Mouse (Mus musculus) forelimb bud, embryonic 11.5 days (tissue): Measurements from ENCODE around the gene Chtf18.
"Not testable (repeated sequence)": the region's sequence is repeated elsewhere in the genome, so short reads cannot be mapped to it uniquely, and the experiment has no call there.

ENCODE experiments used
- DNase-seq: peaks from one replicate; pipeline ENCODE4 v3.0.0-alpha.2; 2012; ENCODE audit warnings: low read depth, low spot score

Gene Chtf18

GRCm38 (mm10) chr17:25727265-25728008, at the start of gene Chtf18, which contains the start of gene Rpusd1:
Chtf18 (minus strand) TSS chr17:25727419.
Rpusd1 (plus strand) TSS chr17:25727670.
- peak; percentile 99 for DNase-seq

DNA sequence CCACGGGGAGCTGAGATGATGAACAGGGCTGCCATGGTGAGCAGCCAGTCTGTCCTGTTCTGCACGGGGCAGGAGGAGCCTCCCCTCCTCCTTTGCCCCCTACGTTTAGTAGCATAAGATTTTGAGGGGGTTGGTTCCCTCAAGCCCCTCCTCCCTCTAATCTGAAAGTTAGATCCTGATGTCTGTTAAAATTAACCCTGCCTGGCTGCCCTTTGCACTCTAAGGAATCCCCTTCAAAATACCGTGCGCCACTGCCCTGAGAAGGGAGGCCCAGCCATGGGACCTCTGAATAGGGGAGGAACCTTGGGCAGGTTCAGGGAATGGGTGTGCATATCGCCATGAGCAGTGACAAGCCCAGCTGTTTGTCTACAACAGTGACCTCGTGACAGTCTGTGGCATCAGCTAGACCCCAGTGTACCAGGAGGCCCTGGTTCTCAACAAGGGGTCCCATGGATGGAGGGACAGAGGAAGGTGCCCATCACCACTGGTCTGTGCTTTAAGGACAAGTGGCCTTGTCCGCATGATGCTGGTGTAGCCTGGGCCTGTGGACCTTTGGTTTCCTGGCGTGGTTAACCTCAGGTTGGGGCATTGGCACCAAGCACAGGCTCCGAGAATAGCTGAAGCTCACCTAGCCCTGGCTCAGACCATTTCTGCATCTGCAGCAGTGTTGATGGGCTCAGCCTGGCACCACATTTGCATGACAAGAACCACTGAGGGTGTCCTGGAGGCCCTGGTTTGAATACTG, 48.3 kb upstream of the Chtf18 start:
- no peak for DNase-seq

- peak; percentile 98 for DNase-seq
Measured at GRCm38 (mm10) chr17:25773549-25774120, 46.4 kb upstream of the Chtf18 start, which contains the start of gene Narfl. Narfl (plus strand) TSS chr17:25773776.

DNA sequence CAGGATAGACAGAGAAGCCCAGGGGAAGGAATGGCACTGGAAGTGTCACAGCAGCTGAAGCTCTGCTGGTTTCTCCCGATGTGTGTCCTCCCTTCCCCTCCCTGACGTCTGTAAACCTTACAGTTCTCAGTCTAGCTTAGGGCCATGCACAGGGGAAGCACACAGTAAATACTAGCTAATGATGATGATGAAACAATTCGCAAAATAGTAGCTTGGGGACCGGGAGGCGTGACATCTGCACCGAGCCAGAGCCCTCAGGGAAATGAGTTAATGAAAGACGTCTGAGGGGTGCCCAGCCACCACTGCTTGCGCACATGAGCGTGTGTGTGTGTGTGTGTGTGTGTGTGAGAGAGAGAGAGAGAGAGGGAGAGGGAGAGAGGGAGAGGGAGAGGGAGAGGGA, 42.1 kb upstream of the Chtf18 start:
- no peak for DNase-seq

DNA sequence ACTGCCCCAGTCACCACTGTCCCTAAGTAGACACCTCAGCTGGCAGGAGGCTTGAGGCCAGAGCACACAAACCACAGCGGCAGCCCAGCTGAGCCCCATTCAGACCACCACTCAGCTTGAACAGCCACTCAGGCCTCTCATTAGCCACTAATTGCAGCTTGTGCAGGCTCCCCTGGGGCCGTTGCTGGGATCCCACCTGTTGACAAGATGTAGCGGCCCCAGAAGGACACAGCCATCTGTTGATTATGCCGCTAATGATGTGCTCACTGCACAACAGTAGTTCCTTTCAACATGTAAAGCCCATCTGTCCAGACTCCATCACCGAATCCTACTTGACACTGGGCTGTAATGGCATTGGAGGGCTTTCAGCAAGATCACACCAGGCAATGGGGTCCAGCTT, 38.7 kb upstream of the Chtf18 start:
- DNase-seq, result peak; percentile 62

GRCm38 (mm10) chr17:25762591-25762990, 35.4 kb upstream of the Chtf18 start:
- no peak for DNase-seq

DNA sequence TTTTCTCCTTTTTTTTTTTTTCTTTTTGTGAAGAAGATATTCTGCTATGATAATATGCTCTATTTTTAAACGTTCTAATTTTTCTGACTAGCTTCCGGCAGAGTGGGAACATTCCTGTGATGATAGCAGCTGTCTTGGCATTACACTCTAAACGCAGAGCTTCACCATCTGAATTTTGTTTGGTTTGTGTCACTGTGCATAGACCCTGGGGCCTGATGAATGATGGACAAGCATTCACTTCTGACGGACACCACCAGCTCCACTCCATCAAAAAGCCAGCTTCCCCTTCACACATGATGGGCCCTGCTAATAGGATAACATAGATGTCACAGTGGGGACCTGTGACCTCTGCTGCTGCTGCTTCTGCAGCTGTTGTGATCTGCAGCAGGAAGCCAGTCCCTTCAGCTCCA, 34.3 kb upstream of the Chtf18 start:
- no peak for DNase-seq

- no peak for DNase-seq
Measured at GRCm38 (mm10) chr17:25760148-25760547, 32.9 kb upstream of the Chtf18 start.

- no peak for DNase-seq
Measured at GRCm38 (mm10) chr17:25757691-25758090, 30.5 kb upstream of the Chtf18 start.

DNA sequence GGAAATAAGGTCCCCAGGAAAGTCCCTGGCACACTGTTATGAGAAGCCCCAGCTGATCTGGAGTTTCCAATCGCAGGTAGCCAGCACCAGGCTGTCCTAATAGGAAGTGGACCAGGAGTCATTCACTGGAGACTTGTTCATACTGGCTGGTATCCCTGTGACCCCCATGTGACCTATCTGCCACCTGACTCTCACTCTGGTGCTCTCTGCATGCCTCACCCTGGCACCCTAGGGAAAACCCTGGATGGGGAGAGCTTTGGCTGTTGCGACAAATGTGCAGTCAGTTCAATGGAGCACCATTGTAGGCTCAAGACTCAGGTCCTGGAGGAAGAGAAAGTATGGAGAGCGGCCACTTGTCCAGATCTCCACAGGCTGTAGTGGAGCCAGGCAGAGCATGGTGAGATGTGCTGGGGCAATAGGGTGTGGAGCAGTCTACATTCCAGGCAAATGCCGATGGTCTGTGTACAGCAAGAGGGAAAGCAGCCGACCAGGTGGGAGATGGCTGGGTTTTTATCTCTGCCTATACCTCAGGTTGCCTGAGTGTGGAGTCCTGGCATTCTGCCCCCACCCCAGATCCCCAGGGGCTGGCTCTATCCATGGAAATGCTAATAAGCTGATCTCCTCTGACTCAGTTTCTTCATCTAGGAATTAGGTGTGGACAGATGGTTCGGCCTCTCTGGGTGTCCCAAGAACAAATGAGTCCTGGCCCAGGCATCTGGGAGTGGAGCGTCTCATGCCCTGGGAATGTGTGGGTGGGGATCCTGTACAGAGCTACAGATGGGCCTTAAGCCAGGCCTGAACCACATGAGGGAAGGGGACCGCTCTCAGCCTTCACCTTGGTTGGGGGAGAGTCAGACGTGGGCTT, 29.4 kb upstream of the Chtf18 start:
- DNase-seq, result no peak

GRCm38 (mm10) chr17:25755627-25756377, 28.6 kb upstream of the Chtf18 start:
- peak; percentile 14 for DNase-seq

- no peak for DNase-seq
Measured at GRCm38 (mm10) chr17:25755086-25755485, 27.9 kb upstream of the Chtf18 start.

DNA sequence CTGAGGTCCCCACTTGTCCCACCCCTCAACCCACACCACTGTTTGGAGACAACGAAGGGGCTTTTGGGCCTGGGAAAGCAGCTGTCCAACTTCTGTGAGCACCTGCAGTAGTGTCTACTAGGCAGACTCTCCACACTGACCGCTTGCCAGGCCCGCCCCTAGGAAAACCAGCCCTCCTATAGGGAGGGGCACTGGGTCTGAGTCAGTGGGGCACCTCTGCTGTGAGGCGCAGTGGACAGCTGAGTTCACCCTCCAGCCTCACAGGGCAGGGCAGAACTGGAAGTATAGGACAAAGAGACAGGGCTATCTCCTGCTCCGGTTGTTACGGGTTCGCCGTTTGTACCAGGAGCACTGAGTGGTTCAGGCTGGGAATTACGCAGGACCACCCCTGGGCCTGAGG, 27.0 kb upstream of the Chtf18 start, which contains the start of gene Msln:
Msln (minus strand) TSS at position 138 of the 400 bp plus-strand sequence.
- DNase-seq, result no peak

- DNase-seq, result no peak
Measured at GRCm38 (mm10) chr17:25751446-25751845, 24.2 kb upstream of the Chtf18 start.

- DNase-seq, result no peak
Measured at GRCm38 (mm10) chr17:25749314-25749713, 22.1 kb upstream of the Chtf18 start.

GRCm38 (mm10) chr17:25748238-25748637, 21.0 kb upstream of the Chtf18 start:
- no peak for DNase-seq

- DNase-seq, result no peak
Measured at GRCm38 (mm10) chr17:25744311-25744710, 17.1 kb upstream of the Chtf18 start.

- no peak for DNase-seq
Measured at GRCm38 (mm10) chr17:25743831-25744230, 16.6 kb upstream of the Chtf18 start.

DNA sequence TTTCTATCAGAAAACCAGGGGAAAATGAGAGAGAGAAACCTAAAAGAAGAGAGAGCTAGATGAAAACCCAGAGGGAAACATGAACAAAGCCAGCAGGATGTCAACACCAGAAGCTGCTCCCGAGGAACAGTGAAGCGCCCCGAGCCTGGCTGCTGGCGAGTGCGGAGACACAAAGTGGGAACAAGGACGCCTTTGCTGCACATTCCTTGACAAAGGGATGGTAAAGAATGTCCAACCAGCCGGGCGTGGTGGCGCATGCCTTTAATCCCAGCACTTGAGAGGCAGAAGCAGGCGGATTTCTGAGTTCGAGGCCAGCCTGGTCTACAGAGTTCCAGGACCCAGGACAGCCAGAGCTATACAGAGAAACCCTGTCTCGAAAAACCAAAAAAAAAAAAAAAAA, 14.3 kb upstream of the Chtf18 start:
- DNase-seq, result not testable (repeated sequence)

DNA sequence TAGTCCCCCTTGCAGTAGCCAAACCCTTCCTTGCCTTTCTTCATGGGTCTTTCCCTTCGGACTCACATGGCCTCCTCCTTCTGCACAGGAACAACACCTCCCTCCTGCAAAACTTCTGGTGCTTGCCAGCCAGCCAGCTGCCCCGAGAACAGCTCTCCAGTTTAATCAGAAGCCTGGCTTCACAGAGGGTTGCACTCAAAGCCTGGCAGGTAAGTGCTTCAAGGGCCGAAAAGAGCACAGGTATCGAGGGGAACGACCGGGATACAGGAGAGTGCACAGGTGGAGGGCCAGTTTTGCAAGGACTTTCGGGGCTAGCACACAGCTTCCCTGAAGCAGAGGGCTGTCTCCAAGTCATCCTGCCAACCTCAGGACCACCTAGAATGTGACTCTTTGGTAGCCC, 11.6 kb upstream of the Chtf18 start:
- DNase-seq, result no peak

DNA sequence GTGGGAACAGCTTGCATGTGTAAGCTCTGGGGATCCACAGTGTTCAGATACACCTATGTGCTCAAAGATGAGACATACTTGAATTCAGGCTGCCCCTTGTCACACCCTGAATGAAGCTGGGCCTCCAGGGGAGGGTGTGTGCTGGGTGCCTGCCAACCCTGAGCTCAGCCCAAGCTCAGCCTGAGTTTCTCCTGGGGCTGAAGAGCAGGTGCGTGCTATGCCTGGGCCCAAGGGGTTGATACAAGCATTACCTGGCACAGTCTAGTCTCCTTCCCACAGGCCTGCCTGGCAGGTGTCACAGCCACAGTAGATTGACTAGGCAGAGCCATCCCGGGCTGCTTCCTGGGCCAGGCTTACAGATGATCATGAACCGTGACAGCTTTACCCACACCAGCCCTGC, 8.5 kb upstream of the Chtf18 start, which contains the start of gene Mslnl:
Mslnl (plus strand) TSS at position 298 of the 400 bp plus-strand sequence.
- DNase-seq, result no peak
